Mouse (Mus musculus) hindbrain, postnatal 0 days (tissue): Measurements from ENCODE around the gene Med14. TPM values are rescaled to one million over a fixed set of nuclear protein-coding genes. Genes with fewer than 3 reads are reported as not detected.

Experiments
- ATAC-seq: fragments of 200-750 bp; cut with Nextera tagmentation; 2 replicates; pipeline ENCODE4 v1.8.0; 2017; ENCODE audit warnings: mild to moderate bottlenecking, moderate TSS enrichment, moderate library complexity
- DNase-seq: peaks from one replicate; pipeline ENCODE4 v3.0.0-alpha.2; 2015; ENCODE audit warnings: low spot score
- H3K27ac ChIP-seq: fragments of 300-500 bp; sonication (generic); 2 replicates; pipeline ENCODE4 v1.5.1; 2014; ENCODE audit warnings: mild to moderate bottlenecking
- H3K27me3 ChIP-seq: fragments of 300-500 bp; sonication (generic); 2 replicates; pipeline ENCODE4 v1.6.1; 2014; ENCODE audit warnings: low read length, mixed read lengths; ENCODE audit not compliant: insufficient read depth
- H3K36me3 ChIP-seq: fragments of 300-500 bp; sonication (generic); 2 replicates; pipeline ENCODE4 v1.6.1; 2014; ENCODE audit warnings: low read length, mixed read lengths; ENCODE audit not compliant: insufficient read depth
- H3K4me1 ChIP-seq: fragments of 300-500 bp; sonication (generic); 2 replicates; pipeline ENCODE4 v1.6.1; 2014; ENCODE audit warnings: antibody characterized with exemption, low read length, mixed read lengths; ENCODE audit not compliant: insufficient read depth
- H3K4me2 ChIP-seq: fragments of 300-500 bp; sonication (generic); 2 replicates; pipeline ENCODE4 v1.6.1; 2014; ENCODE audit warnings: low read depth, mild to moderate bottlenecking, low read length, moderate library complexity, mixed read lengths
- H3K4me3 ChIP-seq: fragments of 300-500 bp; sonication (generic); 2 replicates; pipeline ENCODE4 v1.5.1; 2014; ENCODE audit warnings: low read length
- H3K9ac ChIP-seq: fragments of 300-500 bp; sonication (generic); replicated peaks from 2 replicates; pipeline ENCODE4 v1.6.1; 2014; ENCODE audit warnings: mild to moderate bottlenecking, low read length, moderate library complexity, mixed read lengths
- H3K9me3 ChIP-seq: fragments of 300-500 bp; sonication (generic); 2 replicates; pipeline ENCODE4 v1.6.1; 2016; ENCODE audit warnings: low read length, mixed read lengths
- CTCF ChIP-seq: IDR thresholded peaks from 2 replicates; pipeline ENCODE4 v1.5.1; 2016; ENCODE audit warnings: antibody characterized with exemption, control low read depth, low read depth
- WGBS: fragments of 180-500 bp; shearing (Covaris S2); extraction: QIAGEN DNeasy Blood & Tissue Kit; methylation state at CpG from one replicate; pipeline ENCODE4 v1.1.7; 2014; 5-methylcytosine and 5-hydroxymethylcytosine counted together
- polyA plus RNA-seq: library from polyadenylated mRNA; unstranded; fragments of >200 nt; fragmentation: Nextera tagmentation; extraction: Ambion mirVana; gene quantifications from 2 replicates; pipeline ENCODE4 v1.2.1, GENCODE M21; 2015
- total RNA-seq: library from RNA; depleted of rRNA; stranded (reverse); fragments of >200 nt; gene quantifications from 2 replicates; pipeline ENCODE4 v1.2.3, GENCODE M21; 2014

Med14 gene
- total and polyA plus RNA-seq, 2 experiments from 2014 or later = 8.8 to 28.4 TPM

DNA sequence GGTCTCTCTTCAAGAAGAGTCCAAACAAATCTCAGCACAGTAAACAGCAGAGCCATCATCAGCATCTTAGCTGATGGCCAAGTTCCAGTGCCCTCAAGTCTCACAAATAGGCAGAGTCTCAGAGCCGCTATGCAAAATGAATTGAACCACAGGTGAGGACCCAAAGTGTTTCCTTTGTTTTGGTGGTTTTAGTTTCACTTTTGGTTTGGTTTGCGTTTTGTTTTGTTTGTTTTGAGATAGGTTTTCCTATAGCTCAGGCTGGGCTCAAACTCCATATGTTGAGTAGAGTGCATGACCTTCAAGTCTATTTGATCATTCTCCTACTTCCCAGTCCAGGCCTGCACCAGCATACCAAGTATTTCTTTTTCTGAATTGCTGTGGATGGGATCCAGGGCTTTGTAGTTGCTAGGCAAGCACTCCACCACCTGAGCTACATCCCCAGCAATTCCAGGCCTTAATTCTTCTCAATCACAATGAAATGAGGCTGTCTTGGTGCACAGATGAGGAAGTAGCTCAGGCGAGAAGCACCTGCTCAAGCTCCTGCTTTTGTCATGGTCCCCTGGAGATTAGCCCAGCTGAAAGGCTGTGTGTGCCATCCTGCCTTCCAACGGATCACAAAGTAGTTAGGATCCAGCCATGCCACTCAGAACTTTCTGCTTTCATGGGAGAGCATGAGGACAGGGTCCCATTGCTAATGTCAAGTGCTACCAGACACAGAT lies 5.1 kb upstream of the Med14 start:
- Histone ChIP-seq H3K9ac (no peak overlapping the region), H3K4me3 (no peak overlapping the region), H3K4me2 (no peak overlapping the region), H3K4me1 (no peaks in the 10 kb centered on the region), H3K9me3 (no peaks in the 10 kb centered on the region), H3K36me3 (no peaks in the 10 kb centered on the region), H3K27ac (no peak overlapping the region), H3K27me3 (no peaks in the 10 kb centered on the region)
- DNase-seq (no peak), ATAC-seq (no peak)
- TF ChIP-seq CTCF = no peak
- 63% methylated on average over 4 of the region's 4 CpGs for WGBS

DNA sequence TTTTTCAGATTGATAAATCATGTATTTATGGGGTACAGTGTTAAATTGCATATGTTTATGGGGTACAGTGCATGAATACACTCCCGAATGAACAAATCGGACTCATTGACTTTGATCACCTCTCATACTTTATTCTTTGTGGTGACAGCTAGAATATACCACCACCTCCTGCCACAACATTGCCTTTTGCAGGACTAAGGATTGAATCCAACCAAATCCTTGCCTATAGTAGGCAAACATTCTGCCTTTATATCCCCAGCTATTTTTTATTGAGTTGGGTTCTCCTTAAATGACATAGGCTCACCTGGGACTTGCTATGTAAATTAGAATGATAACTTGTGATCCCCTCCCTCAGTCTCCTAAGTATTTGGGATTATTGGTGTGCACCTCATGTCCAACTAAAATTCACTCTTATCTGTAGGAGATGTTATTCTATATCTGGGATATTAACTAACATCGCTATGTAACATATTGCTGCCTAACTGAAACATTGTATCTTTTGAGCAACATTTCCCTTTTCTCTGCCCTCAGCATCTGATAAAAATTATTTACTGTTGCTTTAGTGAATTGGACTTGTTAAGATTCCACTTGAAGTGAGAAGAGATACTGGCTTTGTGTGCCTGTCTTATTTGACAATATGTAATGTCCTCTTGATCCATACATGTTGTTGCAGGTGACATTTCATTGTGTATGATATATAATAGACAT lies 1.4 kb upstream of the Med14 start:
- H3K36me3 ChIP-seq = no peaks in the 10 kb centered on the region
- no peaks in the 10 kb centered on the region for H3K27me3 ChIP-seq
- no peak for TF ChIP-seq CTCF
- peak overlapping the region; percentile 58 for H3K4me2 ChIP-seq
- peak overlapping the region; percentile 91 for H3K27ac ChIP-seq
- H3K9me3 ChIP-seq = no peaks in the 10 kb centered on the region
- H3K4me1 ChIP-seq = no peaks in the 10 kb centered on the region
- H3K9ac ChIP-seq = peak overlapping the region; percentile 63
- DNase-seq (peak; percentile 3), ATAC-seq (no peak)
- peak overlapping the region; percentile 56 for H3K4me3 ChIP-seq
- 68% methylated on average over 3 of the region's 3 CpGs for WGBS

DNA sequence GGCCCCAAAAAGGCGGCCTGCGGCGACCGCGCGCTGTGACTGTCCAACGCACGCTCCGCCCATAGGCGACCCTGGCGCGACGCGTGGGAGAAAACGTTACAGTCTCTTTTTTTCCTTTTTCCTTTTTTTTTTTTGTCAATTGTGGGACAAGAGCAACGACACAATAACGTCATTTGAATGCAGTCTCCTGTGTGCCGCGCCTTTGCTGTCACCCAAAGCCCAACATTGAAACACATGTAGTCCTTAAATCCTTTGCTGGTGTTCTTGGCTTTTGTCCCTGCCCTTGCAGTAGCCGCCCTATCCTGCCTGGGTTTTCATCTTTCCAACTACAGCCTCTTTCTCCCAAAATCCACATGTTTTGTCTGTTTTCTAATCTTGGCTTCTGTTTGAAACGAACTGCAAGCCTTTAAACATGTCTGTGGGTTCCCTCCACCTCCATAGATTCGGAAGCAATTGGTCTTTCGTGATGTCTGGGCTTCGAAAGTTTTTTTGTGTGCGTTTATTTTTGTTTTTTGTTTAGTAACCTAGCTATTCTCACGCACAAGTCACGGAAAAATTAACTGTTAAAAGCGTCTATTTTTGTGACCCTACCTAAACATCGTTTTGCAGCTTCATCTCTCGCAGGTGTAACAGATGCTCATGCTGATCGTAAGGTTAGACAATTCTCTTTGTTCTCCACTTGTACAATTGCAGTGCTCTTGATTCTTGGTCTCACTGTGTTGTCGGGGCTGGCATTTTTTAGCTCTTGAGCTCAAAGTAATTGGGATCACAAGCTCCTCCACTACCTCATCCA lies 657 bp upstream of the Med14 start:
- Histone ChIP-seq H3K27ac (peak overlapping the region; percentile 91), H3K4me1 (no peaks in the 10 kb centered on the region), H3K4me3 (peak overlapping the region; percentile 56), H3K27me3 (no peaks in the 10 kb centered on the region), H3K36me3 (no peaks in the 10 kb centered on the region), H3K9ac (peak overlapping the region; percentile 63), H3K9me3 (no peaks in the 10 kb centered on the region), H3K4me2 (peak overlapping the region; percentile 58)
- 18% methylated on average over 31 of the region's 32 CpGs for WGBS
- no peak for TF ChIP-seq CTCF
- no peak for ATAC-seq
- peak; percentile 7 for DNase-seq

DNA sequence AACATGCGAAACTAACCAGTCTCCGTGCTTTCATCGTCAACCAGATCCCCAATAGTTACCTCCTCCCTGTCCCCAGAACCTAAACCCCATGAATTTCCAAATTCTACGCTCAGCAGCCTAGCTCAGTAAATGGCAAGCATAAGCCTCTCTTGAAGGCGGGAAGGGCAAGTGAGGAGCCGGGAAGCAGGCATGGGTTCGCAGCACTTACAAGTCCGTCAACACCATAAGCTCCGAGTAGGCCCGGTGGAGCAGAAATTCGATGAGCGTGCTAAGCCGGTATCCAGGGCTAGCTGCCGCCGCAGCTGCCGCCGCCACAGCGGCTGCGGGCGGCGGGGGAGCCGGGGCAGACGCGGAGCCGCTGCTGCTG lies 631 bp downstream of the Med14 start:
- WGBS = 21% methylated on average over 25 of the region's 25 CpGs
- Histone ChIP-seq H3K4me2 (peak overlapping the region; percentile 57), H3K27ac (peak overlapping the region; percentile 91), H3K27me3 (no peaks in the 10 kb centered on the region), H3K9me3 (no peaks in the 10 kb centered on the region), H3K9ac (peak overlapping the region; percentile 63), H3K36me3 (no peaks in the 10 kb centered on the region), H3K4me1 (no peaks in the 10 kb centered on the region), H3K4me3 (peak overlapping the region; percentile 56)
- TF ChIP-seq CTCF = no peak
- DNase-seq = no peak
- ATAC-seq = peak; percentile 36

DNA sequence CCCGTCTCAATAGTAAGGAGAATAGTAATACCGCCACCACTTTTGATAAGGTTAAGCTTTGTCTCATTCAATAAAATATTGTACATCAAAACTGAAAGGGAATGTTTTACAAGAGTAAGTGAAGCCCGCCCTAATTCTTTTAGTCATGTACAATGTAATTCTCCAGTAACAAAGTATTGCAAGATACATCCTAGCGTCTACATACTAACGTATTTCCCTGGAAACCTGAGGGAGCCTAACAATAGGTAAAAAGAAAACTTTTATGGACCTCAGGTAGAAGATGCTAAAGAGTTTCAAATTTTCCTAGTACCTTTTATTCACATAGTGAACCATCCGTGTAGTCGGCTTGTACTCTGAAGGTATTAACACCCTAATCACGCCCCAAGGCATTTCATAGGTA lies 1.4 kb downstream of the Med14 start:
- no peak for ATAC-seq
- WGBS = 33% methylated on average over 8 of the region's 8 CpGs
- TF ChIP-seq CTCF = no peak
- no peak for DNase-seq
- H3K9me3 ChIP-seq = no peaks in the 10 kb centered on the region
- peak overlapping the region; percentile 56 for H3K4me3 ChIP-seq
- H3K27me3 ChIP-seq = no peaks in the 10 kb centered on the region
- H3K4me2 ChIP-seq = peak overlapping the region; percentile 57
- peak overlapping the region; percentile 63 for H3K9ac ChIP-seq
- H3K27ac ChIP-seq = no peak overlapping the region
- H3K36me3 ChIP-seq = no peaks in the 10 kb centered on the region
- H3K4me1 ChIP-seq = no peaks in the 10 kb centered on the region

DNA sequence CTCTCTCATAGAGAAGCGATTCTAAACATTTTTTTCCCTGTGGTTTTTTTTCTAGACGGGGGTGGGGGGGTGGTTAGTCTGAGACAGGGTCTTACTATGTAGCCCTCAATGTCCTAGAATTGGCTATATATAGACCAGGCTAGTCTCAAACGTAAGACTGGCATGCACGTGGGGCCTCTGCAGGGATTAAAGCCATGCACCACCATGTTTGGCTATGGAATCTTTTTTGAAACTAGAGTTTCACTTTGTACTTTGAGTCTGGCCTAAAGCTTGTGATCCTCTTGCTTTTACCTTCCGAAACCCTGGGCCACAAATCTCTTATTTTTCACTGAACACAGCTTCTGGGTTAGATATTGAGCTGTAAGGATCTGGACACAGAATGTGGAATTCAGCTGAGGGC lies 2.2 kb downstream of the Med14 start:
- Histone ChIP-seq H3K27me3 (no peaks in the 10 kb centered on the region), H3K4me2 (peak overlapping the region; percentile 57), H3K36me3 (no peaks in the 10 kb centered on the region), H3K9ac (no peak overlapping the region), H3K4me3 (peak overlapping the region; percentile 56; the same call in 1 of the 2 replicates), H3K4me1 (no peaks in the 10 kb centered on the region), H3K9me3 (no peaks in the 10 kb centered on the region), H3K27ac (no peak overlapping the region)
- DNase-seq (no peak), ATAC-seq (no peak)
- no peak for TF ChIP-seq CTCF
- WGBS = 46% methylated on average over 5 of the region's 5 CpGs
